Mouse (Mus musculus) lung, adult 2 months (tissue): ENCODE measurements around the gene Eid3.

Experiments used
- CTCF ChIP-seq: fragments of 200-500 bp; IDR thresholded peaks from 2 replicates; pipeline ENCODE4 v1.5.1; 2011; ENCODE audit warnings: mild to moderate bottlenecking, low read length, control low read depth; ENCODE audit not compliant: insufficient read depth
- POLR2A ChIP-seq: fragments of 200-500 bp; IDR thresholded peaks from 2 replicates; pipeline ENCODE4 v1.6.1; 2011; ENCODE audit warnings: low read depth, mild to moderate bottlenecking, control low read depth, low read length, borderline replicate concordance; ENCODE audit errors: extremely low read depth

- TF ChIP-seq CTCF (no peak), POLR2A (no peak)
These were observed 48.5 kb upstream of the Eid3 start for GRCm38 (mm10) chr10:82817936-82818335.
